Mouse (Mus musculus) forebrain, embryonic 12.5 days (tissue): ENCODE data around the gene AL732309.1. TPM values are rescaled to one million over a fixed set of nuclear protein-coding genes. Genes with fewer than 3 reads are reported as not detected.

Source experiments
- ATAC-seq: fragments of 200-750 bp; cut with Nextera tagmentation; 2 replicates; pipeline ENCODE4 v1.8.0; 2017; ENCODE audit warnings: moderate TSS enrichment; ENCODE audit not compliant: low FRiP score
- H3K27ac ChIP-seq: fragments of 300-500 bp; sonication (generic); 2 replicates; pipeline ENCODE4 v1.5.1; 2016; ENCODE audit warnings: mild to moderate bottlenecking
- H3K27me3 ChIP-seq: fragments of 300-500 bp; sonication (generic); 2 replicates; pipeline ENCODE4 v1.6.1; 2016; ENCODE audit warnings: mild to moderate bottlenecking
- H3K36me3 ChIP-seq: fragments of 300-500 bp; sonication (generic); replicated peaks from 2 replicates; pipeline ENCODE4 v1.6.1; 2016; ENCODE audit warnings: mild to moderate bottlenecking
- H3K4me1 ChIP-seq: fragments of 300-500 bp; sonication (generic); 2 replicates; pipeline ENCODE4 v1.6.1; 2016
- H3K4me2 ChIP-seq: fragments of 300-500 bp; sonication (generic); 2 replicates; pipeline ENCODE4 v1.6.1; 2016; ENCODE audit warnings: mild to moderate bottlenecking, moderate library complexity
- H3K4me3 ChIP-seq: fragments of 300-500 bp; sonication (generic); replicated peaks from 2 replicates; pipeline ENCODE4 v1.5.1; 2016; ENCODE audit warnings: mild to moderate bottlenecking
- H3K9ac ChIP-seq: fragments of 300-500 bp; sonication (generic); 2 replicates; pipeline ENCODE4 v1.6.1; 2016; ENCODE audit warnings: mild to moderate bottlenecking
- H3K9me3 ChIP-seq: fragments of 300-500 bp; sonication (generic); 2 replicates; pipeline ENCODE4 v1.6.1; 2016
- WGBS: fragments of 180-500 bp; shearing (Covaris S2); methylation state at CpG from one replicate; pipeline ENCODE4 v1.1.7; 2016; 5-methylcytosine and 5-hydroxymethylcytosine counted together
- polyA plus RNA-seq: library from polyadenylated mRNA; unstranded; fragments of >200 nt; fragmentation: Nextera tagmentation; extraction: Ambion mirVana; gene quantifications from 2 replicates; pipeline ENCODE4 v1.2.1, GENCODE M21; 2016

AL732309.1 gene
- polyA plus RNA-seq = 4.2 and 6.0 TPM in 2 replicates

- 90% methylated on average over 10 of the region's 10 CpGs for WGBS
- Histone ChIP-seq H3K4me3 (no peak within 1 kb of the TSS), H3K4me1 (peaks cover 18% of the 10 kb centered on the region), H3K27me3 (peaks cover 11% of the 10 kb centered on the region), H3K9ac (no peak within 1 kb of the TSS), H3K27ac (no peak within 1 kb of the TSS), H3K9me3 (no peaks in the 10 kb centered on the region), H3K36me3 (peaks cover 59% of the 10 kb centered on the region), H3K4me2 (no peak within 1 kb of the TSS)
- no peak for ATAC-seq
Measured at GRCm38 (mm10) chr2:25246183-25247072, at the start of gene AL732309.1. AL732309.1 (minus strand) TSS chr2:25246863.

- 74% methylated on average over 9 of the region's 9 CpGs for WGBS
- ATAC-seq = no peak
- Histone ChIP-seq H3K27me3 (peaks cover 95% of the 10 kb centered on the region), H3K4me2 (no peak overlapping the region), H3K27ac (no peak overlapping the region), H3K9me3 (no peaks in the 10 kb centered on the region), H3K36me3 (no peaks in the 10 kb centered on the region), H3K4me3 (no peak overlapping the region), H3K4me1 (peaks cover 19% of the 10 kb centered on the region), H3K9ac (no peak overlapping the region)
Measured at GRCm38 (mm10) chr2:25293706-25294105, 47.0 kb upstream of the AL732309.1 start.

- no peaks in the 10 kb centered on the region for H3K9me3 ChIP-seq
- no peak overlapping the region for H3K9ac ChIP-seq
- no peak for ATAC-seq
- H3K36me3 ChIP-seq = no peaks in the 10 kb centered on the region
- H3K4me1 ChIP-seq = peaks cover 19% of the 10 kb centered on the region
- H3K27ac ChIP-seq = no peak overlapping the region
- H3K4me3 ChIP-seq = no peak overlapping the region
- peaks cover 98% of the 10 kb centered on the region for H3K27me3 ChIP-seq
- WGBS = 6% methylated on average over 1 of the region's 1 CpGs
- H3K4me2 ChIP-seq = no peak overlapping the region
Measured at GRCm38 (mm10) chr2:25292856-25293255, 46.2 kb upstream of the AL732309.1 start.

- Histone ChIP-seq H3K9me3 (no peaks in the 10 kb centered on the region), H3K4me1 (peaks cover 19% of the 10 kb centered on the region), H3K4me3 (peak overlapping the region; percentile 30), H3K27ac (no peak overlapping the region), H3K9ac (peak overlapping the region; percentile 25; the same call in 1 of the 2 replicates), H3K36me3 (no peaks in the 10 kb centered on the region), H3K4me2 (peak overlapping the region; percentile 46), H3K27me3 (peaks cover 98% of the 10 kb centered on the region)
- WGBS = 6% methylated on average over 43 of the region's 43 CpGs
- peak; percentile 22; the same call in 1 of the 2 replicates for ATAC-seq
Measured at GRCm38 (mm10) chr2:25292054-25292544, 45.4 kb upstream of the AL732309.1 start.

GRCm38 (mm10) chr2:25291184-25292053 is 44.8 kb upstream of the AL732309.1 start:
- Histone ChIP-seq H3K9ac (peak overlapping the region; percentile 25; the same call in 1 of the 2 replicates), H3K4me3 (peak overlapping the region; percentile 30)
- 6% methylated on average over 30 of the region's 32 CpGs for WGBS

GRCm38 (mm10) chr2:25290816-25291130 is 44.1 kb upstream of the AL732309.1 start:
- peaks cover 10% of the 10 kb centered on the region for H3K36me3 ChIP-seq
- H3K4me2 ChIP-seq = peak overlapping the region; percentile 25
- H3K9me3 ChIP-seq = no peaks in the 10 kb centered on the region
- peaks cover 19% of the 10 kb centered on the region for H3K4me1 ChIP-seq
- no peak for ATAC-seq
- no peak overlapping the region for H3K9ac ChIP-seq
- H3K27ac ChIP-seq = no peak overlapping the region
- H3K27me3 ChIP-seq = peaks cover 92% of the 10 kb centered on the region
- peak overlapping the region; percentile 30 for H3K4me3 ChIP-seq
- WGBS = 0% methylated on average over 18 of the region's 18 CpGs

More at GRCm38 (mm10) chr2:25291184-25292053, 44.8 kb upstream of the AL732309.1 start:
- Histone ChIP-seq H3K36me3 (peaks cover 4% of the 10 kb centered on the region; the same call in 1 of the 2 replicates), H3K4me1 (peaks cover 19% of the 10 kb centered on the region), H3K27ac (no peak overlapping the region), H3K4me2 (peak overlapping the region; percentile 46), H3K27me3 (peaks cover 95% of the 10 kb centered on the region), H3K9me3 (no peaks in the 10 kb centered on the region)
- ATAC-seq = 0 out of 2 replicates have a peak, but pooled peaks have one; percentile 7

GRCm38 (mm10) chr2:25290101-25290815 is 43.6 kb upstream of the AL732309.1 start:
- Histone ChIP-seq H3K9ac (no peak overlapping the region), H3K4me2 (peak overlapping the region; percentile 25)
- ATAC-seq = no peak

GRCm38 (mm10) chr2:25289651-25290050 is 43.0 kb upstream of the AL732309.1 start, which contains the start of gene Lrrc26:
Lrrc26 (plus strand) TSS chr2:25289915.
- Histone ChIP-seq H3K27me3 (peaks cover 81% of the 10 kb centered on the region), H3K27ac (no peak within 1 kb of the TSS), H3K9me3 (no peaks in the 10 kb centered on the region), H3K4me1 (peaks cover 19% of the 10 kb centered on the region), H3K9ac (no peak within 1 kb of the TSS), H3K4me2 (peak within 1 kb of the TSS; percentile 25), H3K4me3 (peak within 1 kb of the TSS; percentile 30), H3K36me3 (peaks cover 21% of the 10 kb centered on the region)
- WGBS = 8% methylated on average over 11 of the region's 11 CpGs
- ATAC-seq = no peak

More at GRCm38 (mm10) chr2:25290101-25290815, 43.6 kb upstream of the AL732309.1 start:
- H3K4me3 ChIP-seq = peak overlapping the region; percentile 30
- H3K27ac ChIP-seq = no peak overlapping the region
- peaks cover 15% of the 10 kb centered on the region for H3K36me3 ChIP-seq
- peaks cover 87% of the 10 kb centered on the region for H3K27me3 ChIP-seq
- WGBS = 3% methylated on average over 54 of the region's 54 CpGs
- H3K9me3 ChIP-seq = no peaks in the 10 kb centered on the region
- peaks cover 19% of the 10 kb centered on the region for H3K4me1 ChIP-seq

- H3K27ac ChIP-seq = no peak overlapping the region
- peaks cover 19% of the 10 kb centered on the region for H3K4me1 ChIP-seq
- WGBS = 79% methylated on average over 7 of the region's 7 CpGs
- no peaks in the 10 kb centered on the region for H3K9me3 ChIP-seq
- H3K4me3 ChIP-seq = no peak overlapping the region
- no peak overlapping the region for H3K4me2 ChIP-seq
- ATAC-seq = no peak
- peaks cover 29% of the 10 kb centered on the region for H3K36me3 ChIP-seq
- H3K27me3 ChIP-seq = peaks cover 73% of the 10 kb centered on the region
- no peak overlapping the region for H3K9ac ChIP-seq
Measured at GRCm38 (mm10) chr2:25288734-25289345, 42.2 kb upstream of the AL732309.1 start.

- Histone ChIP-seq H3K4me1 (peaks cover 19% of the 10 kb centered on the region), H3K36me3 (peaks cover 36% of the 10 kb centered on the region), H3K27ac (no peak within 1 kb of the TSS), H3K4me3 (no peak within 1 kb of the TSS), H3K9me3 (no peaks in the 10 kb centered on the region), H3K27me3 (peaks cover 66% of the 10 kb centered on the region), H3K9ac (no peak within 1 kb of the TSS), H3K4me2 (no peak within 1 kb of the TSS)
- 86% methylated on average over 6 of the region's 6 CpGs for WGBS
- ATAC-seq = no peak
Measured at GRCm38 (mm10) chr2:25287927-25288649, 41.4 kb upstream of the AL732309.1 start, which contains the start of gene Tmem210. Tmem210 (plus strand) TSS chr2:25288145.
